Mouse (Mus musculus) adrenal gland, postnatal 36 days (tissue): ENCODE results near the gene Ccdc141. TPM values are rescaled to one million over a fixed set of nuclear protein-coding genes. Genes with fewer than 3 reads are reported as not detected.

Experiments
- DNase-seq, 2 experiments: peaks; one replicate each; pipeline ENCODE4 v3.0.0; 2021; ENCODE audit warnings: mixed read lengths in 1 of 2
- total RNA-seq, 2 experiments: library from RNA; stranded (reverse); gene quantifications; 2 replicates each; pipeline ENCODE4 v1.2.3; 2021

Gene Ccdc141
- total RNA-seq, 2 experiments from 2014 or later = 6.2 to 7.6 TPM

GRCm38 (mm10) chr2:77173821-77174220 is 3.4 kb upstream of the Ccdc141 start:
- no peak for DNase-seq

- DNase-seq = no peak
These were observed 2.9 kb upstream of the Ccdc141 start for GRCm38 (mm10) chr2:77173366-77173765.

- DNase-seq = no peak
These were observed 1.8 kb upstream of the Ccdc141 start for GRCm38 (mm10) chr2:77172241-77172671.

- no peak for DNase-seq
These were observed 1.2 kb upstream of the Ccdc141 start for GRCm38 (mm10) chr2:77171444-77172240.

GRCm38 (mm10) chr2:77169916-77170632 is 362 bp downstream of the Ccdc141 start:
- DNase-seq = peak; percentile 34 to 50

GRCm38 (mm10) chr2:77169218-77169617 is 1.2 kb downstream of the Ccdc141 start:
- DNase-seq = no peak

GRCm38 (mm10) chr2:77168781-77169180 is 1.7 kb downstream of the Ccdc141 start:
- DNase-seq = no peak

- DNase-seq = no peak
These were observed 2.3 kb downstream of the Ccdc141 start for GRCm38 (mm10) chr2:77168081-77168685.

- DNase-seq = no peak
These were observed 4.1 kb downstream of the Ccdc141 start for GRCm38 (mm10) chr2:77166366-77166765.

GRCm38 (mm10) chr2:77164662-77165061 is 5.8 kb downstream of the Ccdc141 start:
- DNase-seq = no peak

GRCm38 (mm10) chr2:77163381-77163780 is 7.1 kb downstream of the Ccdc141 start:
- DNase-seq = no peak

GRCm38 (mm10) chr2:77162135-77162534 is 8.3 kb downstream of the Ccdc141 start:
- DNase-seq = no peak

GRCm38 (mm10) chr2:77157546-77157945 is 12.9 kb downstream of the Ccdc141 start:
- no peak for DNase-seq

GRCm38 (mm10) chr2:77154080-77154479 is 16.4 kb downstream of the Ccdc141 start:
- no peak for DNase-seq

- DNase-seq = no peak
These were observed 19.2 kb downstream of the Ccdc141 start for GRCm38 (mm10) chr2:77151255-77151654.

- DNase-seq = no peak
These were observed 20.9 kb downstream of the Ccdc141 start for GRCm38 (mm10) chr2:77149576-77149975.

GRCm38 (mm10) chr2:77148215-77148614 is 22.2 kb downstream of the Ccdc141 start:
- no peak for DNase-seq

GRCm38 (mm10) chr2:77146968-77147367 is 23.5 kb downstream of the Ccdc141 start:
- no peak for DNase-seq

- DNase-seq = no peak
These were observed 24.1 kb downstream of the Ccdc141 start for GRCm38 (mm10) chr2:77146291-77146690.

- DNase-seq = peak; percentile 12 to 13
These were observed 26.9 kb downstream of the Ccdc141 start for GRCm38 (mm10) chr2:77143536-77143935.

- DNase-seq = no peak
These were observed 31.6 kb downstream of the Ccdc141 start for GRCm38 (mm10) chr2:77138879-77139278.

GRCm38 (mm10) chr2:77134906-77135305 is 35.5 kb downstream of the Ccdc141 start:
- DNase-seq = no peak

- DNase-seq = no peak
These were observed 37.0 kb downstream of the Ccdc141 start for GRCm38 (mm10) chr2:77133407-77133806.
